Mouse (Mus musculus) spleen, adult 12 weeks (tissue): ENCODE data around the gene Stat5b.
A peak's percentile ranks its signal among the peaks of the same experiment; 100 is the strongest.
"Not testable (repeated sequence)": the region's sequence is repeated elsewhere in the genome, so short reads cannot be mapped to it uniquely, and the experiment has no call there.

Experiments used
- DNase-seq: peaks from one replicate; pipeline ENCODE4 v3.0.0; 2022; ENCODE audit warnings: low spot score

The Stat5b gene

GRCm38 (mm10) chr11:100811132-100811531 is 39.4 kb downstream of the Stat5b start:
- no peak for DNase-seq

GRCm38 (mm10) chr11:100810516-100810915 is 40.0 kb downstream of the Stat5b start:
- DNase-seq: no peak

GRCm38 (mm10) chr11:100806380-100807305 is 43.9 kb downstream of the Stat5b start:
- DNase-seq: no peak

DNA sequence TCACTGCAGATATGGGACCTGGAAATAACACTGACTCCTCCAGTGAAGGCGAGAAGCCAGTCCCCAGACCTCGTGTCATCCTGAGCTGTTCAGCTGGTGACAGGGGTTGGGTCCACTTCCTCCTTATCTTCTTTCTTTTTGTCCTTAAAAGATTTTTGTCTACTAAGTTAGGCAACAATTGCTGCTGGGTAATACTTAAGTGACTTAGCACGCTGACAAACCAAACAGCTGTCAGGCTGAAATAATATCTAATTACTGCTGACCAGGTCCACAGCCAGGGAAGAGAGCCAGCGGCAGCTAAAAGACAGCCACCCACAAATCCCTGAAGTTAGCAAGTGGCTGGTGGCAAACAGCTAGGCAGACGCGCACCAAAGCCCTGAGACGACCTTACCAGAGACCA is 45.0 kb downstream of the Stat5b start:
- DNase-seq: no peak

- DNase-seq: no peak
Measured at GRCm38 (mm10) chr11:100804409-100804808, 46.1 kb downstream of the Stat5b start.

GRCm38 (mm10) chr11:100799426-100799825 is 51.1 kb downstream of the Stat5b start:
- no peak for DNase-seq

- no peak for DNase-seq
Measured at GRCm38 (mm10) chr11:100796585-100796984, 53.9 kb downstream of the Stat5b start.

DNA sequence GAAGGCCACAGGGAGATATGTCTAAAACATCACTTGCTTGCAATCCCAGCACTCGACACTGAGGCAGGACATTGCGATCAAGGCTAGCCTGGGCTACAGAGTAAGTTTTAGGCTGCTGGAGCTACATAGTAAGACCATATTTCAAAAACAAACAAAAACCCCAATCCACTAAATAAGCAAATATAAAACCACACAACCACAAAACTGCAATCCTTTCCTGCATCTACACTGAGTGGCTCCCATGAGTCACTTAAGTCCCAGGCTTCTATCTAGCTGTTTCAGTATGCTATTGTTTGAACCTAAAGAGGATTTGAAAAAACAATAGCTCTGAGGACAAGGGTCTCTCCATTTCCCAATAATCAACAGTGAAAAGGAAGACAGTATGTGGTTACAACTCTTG is 55.1 kb downstream of the Stat5b start:
- DNase-seq: no peak

DNA sequence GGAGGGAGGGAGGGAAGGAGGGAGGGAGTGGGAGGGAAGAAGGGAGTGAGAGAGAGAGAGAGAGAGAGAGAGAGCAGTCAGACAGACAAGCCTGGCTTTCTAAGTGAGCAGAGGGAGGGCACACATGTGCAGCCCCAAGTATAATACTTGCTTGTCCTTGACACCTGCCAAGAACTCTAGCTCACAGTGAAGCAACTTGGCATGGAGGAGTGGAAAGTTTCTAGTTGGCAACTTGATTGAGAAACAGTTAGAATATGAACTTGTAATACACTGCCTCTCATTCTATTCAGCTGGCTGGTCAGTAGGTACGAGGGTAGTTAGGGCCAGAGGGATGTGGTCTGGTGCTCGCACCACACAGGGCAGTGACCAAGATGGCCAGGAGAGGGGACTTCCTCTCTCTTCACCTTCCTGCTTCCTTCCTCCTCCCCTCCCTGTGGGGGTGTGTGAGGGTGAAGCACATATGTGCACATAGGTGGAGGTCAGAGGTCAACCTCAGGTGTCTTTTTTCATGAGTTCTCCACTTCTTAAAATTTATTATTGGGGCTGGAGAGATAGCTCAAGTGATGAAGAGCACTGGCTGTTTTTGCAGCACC is 59.0 kb downstream of the Stat5b start:
- no peak for DNase-seq

DNA sequence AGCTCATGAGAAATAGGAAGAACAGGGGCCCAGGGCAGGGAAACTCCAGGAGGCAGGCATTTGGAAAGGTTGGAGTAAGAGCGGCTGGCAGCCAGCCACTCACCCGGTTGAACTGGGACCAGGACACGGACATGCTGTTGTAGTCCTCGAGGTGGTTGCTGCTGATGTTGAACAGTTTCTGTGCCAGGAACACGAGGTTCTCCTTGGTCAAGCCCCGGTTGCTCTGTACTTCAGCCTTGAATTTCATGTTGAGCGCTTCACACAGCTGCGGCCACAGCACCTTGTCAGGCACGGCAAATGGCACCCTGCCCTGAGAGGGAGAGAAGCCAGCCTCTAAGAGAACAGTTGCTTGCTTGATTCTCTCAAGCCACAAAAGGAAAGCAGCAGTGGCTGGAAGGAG is 59.9 kb downstream of the Stat5b start:
- not testable (repeated sequence) for DNase-seq

- no peak for DNase-seq
Measured at GRCm38 (mm10) chr11:100789702-100790101, 60.8 kb downstream of the Stat5b start.

DNA sequence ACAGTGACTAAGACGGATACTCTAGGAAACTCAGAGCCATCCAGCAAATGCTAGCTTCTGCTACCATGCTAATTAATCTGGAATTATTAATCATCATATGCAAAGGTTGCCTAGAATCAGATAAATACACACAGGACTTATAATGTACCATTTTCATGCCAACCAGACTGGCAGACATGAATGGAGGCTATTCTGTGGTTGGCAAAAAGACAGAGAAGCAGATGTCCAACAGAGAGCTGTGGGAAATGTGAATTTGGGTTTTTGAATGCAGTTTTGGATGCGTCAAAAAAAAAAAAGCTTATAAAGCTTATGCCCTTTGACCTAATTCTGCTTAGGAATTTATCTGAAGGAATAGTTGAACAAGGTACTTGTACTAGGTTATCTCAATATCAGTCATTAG is 64.8 kb downstream of the Stat5b start:
- DNase-seq: no peak

DNA sequence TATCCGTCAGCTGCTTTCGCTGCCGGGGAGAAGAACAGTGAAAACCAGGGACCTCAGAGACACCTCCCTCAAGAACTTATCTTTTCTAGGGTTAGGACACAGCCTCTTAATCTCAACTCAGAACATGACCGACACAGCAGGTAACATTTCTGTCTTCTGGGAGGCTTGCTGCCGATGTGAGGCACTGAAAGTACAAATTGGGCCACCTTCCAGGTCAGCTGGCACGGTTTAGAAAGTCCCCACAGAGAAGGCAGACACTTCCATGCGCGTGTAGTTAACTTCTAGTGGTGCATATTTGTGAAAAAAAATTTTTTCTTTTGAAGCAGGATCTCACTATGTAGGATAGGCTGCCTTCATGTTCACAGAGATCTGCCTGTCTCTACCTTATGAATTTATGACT is 66.2 kb downstream of the Stat5b start:
- no peak for DNase-seq

- no peak for DNase-seq
Measured at GRCm38 (mm10) chr11:100782568-100782967, 68.0 kb downstream of the Stat5b start.

DNA sequence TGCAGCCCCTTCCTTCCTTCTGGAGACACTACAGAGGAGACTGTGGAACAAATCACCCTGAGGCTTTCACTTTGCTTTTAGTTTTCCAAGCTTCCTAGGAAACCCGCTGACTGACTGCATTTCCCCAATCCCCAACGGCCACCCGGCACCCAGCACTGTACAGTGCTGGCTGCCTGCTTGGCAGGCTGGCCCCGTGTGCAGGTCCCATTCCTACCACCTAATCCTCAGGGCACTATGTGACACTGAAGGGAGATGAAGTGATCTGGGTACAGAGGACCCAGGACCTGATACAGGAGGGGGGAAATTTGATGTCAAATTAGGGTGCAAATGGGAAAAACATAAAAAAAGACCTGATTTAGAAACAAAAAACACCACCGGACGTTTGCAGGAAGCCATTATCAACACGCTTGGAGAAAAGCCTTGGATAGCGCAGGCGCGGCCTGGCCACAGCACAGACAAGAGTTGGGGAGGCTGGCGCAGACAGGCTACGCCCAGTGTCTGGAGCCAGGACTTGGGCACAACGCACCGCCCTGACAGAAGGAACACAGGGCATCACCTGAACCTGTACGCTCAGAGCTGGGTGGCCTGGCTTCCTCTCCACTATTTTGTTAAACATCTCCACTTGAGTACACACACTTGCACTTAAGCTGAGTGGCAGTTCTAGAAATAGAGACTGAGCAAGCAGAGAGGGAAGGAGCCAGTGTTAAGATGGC is 68.6 kb downstream of the Stat5b start:
- no peak for DNase-seq

DNA sequence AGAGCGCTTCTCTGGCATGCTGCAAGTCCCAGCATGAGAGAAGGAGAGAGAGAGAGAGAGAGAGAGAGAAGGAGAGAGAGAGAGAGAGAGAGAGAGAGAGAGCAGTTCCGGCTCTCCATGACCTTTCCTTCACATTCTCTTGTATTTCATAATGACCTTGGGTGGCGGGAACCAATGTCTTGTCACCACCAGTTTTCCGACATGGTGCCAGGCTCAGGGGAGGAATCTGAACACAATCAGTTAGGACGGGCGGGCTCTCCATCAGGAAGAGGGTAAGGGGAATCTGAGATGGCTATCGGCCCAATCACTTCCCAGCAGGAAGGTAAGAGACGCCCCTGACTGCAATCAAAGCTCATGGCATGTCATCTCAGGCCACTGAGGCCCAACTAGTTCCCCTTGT is 70.3 kb downstream of the Stat5b start:
- no peak for DNase-seq

DNA sequence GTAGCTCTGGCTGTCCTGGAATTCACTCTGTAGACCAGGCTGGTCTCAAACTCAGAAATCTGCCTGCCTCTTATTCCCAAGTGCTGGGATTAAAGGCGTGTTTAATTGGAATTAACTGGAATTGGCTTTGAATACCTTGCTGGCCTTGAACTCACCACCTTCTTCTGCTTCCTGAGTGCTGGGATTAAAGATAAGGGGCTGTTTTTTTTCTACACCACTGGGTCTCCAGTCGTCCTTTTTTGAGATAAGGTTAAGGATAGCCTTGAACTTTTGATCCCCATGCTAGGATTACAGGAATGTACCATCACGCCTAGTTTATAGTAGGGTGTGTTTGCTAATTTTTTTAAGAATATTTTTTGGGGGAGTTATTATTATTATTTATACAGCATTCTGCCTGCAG is 72.5 kb downstream of the Stat5b start:
- DNase-seq: no peak

- DNase-seq: peak; percentile 12
Measured at GRCm38 (mm10) chr11:100775921-100776320, 74.6 kb downstream of the Stat5b start.

GRCm38 (mm10) chr11:100774261-100774660 is 76.3 kb downstream of the Stat5b start:
- DNase-seq: no peak

DNA sequence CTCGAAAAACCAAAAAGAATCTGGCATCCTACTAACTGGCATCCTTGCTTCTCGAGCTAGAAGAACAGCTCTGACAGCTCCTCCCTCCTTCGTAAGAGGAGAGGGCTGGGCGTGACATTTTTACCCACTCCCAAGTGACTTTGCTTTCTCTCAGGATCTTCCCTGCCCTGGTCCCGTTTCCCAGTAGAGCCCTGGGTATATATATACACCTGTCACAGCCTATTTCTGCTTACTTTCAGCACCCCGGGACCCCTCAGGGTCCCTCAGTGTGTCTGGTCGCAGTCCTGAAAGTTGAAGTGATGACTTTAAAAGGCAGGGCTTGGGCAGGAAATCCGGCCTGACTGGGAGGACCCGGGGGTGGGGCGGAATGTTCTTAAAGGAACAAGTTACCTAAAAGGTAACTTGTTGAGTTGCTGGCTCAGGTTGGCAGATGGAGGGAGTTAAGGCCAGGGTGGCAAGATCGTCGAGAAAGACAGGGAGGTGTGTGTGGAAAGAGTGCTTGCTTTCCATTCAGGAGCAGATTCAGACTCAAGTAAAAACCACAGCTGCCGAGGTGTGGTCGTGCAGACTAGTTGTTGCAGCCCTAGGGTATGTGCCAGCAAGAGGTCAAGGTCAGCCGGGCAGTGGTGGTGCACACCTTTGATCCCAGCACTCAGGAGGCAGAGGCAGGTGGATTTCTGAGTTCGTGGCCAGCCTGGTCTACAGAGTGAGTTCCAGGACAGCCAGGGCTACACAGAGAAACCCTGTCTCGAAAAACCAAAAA is 79.7 kb downstream of the Stat5b start, which contains the start of gene Ghdc:
Ghdc (minus strand) TSS at position 312 of the 763 bp plus-strand sequence.
- DNase-seq: peak; percentile 56

DNA sequence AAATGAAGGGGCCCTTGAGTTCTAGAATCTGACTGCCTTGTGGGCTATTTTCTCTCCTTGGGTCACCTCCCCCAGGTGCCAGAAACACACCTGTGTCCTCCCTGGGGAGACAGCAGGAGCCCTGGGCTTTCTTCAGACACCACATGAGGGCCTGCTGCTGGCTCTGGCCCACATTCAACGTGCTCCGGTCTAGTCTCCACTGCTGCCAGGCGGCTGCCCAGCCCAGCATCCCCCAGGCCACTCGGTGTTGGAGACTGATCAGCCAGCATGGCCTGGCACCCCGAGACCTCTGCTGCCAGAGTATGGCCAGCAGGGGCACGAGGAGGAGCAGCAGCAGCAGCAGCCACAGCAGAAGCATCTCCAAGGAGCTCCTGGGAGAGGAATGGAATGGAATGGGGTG is 80.5 kb downstream of the Stat5b start:
- no peak for DNase-seq

GRCm38 (mm10) chr11:100767871-100768270 is 82.7 kb downstream of the Stat5b start:
- no peak for DNase-seq
